Mouse (Mus musculus) naive thymus-derived CD4-positive, alpha-beta T cell, adult 2 months (primary cell): ENCODE measurements around the gene Frmd4b.

ENCODE experiments used
- DNase-seq: peaks from one replicate; pipeline ENCODE4 v3.0.0-alpha.2; 2011; ENCODE audit warnings: low read depth

Gene Frmd4b

GRCm38 (mm10) chr6:97315311-97315710 is 302.0 kb downstream of the Frmd4b start:
- DNase-seq: no peak

DNA sequence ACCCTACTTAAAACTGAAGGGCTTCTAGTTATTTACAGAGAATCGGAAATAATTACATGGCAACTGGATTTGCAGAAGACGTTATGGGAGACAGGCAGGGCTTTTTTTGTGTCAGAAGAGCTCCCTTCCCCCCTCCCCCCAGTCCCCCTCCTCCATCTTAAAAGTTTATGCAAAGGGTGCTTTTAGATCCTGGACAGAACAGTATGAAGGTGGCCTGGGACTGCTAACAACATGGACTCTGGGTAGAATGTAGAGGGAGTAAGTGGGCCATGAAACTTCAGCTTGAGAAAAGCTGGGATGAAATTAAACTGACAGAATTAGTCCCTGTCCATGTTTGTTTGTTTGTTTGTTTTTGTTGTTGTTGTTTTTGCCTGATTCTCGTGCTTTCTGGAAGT is 304.8 kb downstream of the Frmd4b start:
- DNase-seq: no peak

GRCm38 (mm10) chr6:97311599-97312544 is 305.5 kb downstream of the Frmd4b start:
- DNase-seq: peak; percentile 72

DNA sequence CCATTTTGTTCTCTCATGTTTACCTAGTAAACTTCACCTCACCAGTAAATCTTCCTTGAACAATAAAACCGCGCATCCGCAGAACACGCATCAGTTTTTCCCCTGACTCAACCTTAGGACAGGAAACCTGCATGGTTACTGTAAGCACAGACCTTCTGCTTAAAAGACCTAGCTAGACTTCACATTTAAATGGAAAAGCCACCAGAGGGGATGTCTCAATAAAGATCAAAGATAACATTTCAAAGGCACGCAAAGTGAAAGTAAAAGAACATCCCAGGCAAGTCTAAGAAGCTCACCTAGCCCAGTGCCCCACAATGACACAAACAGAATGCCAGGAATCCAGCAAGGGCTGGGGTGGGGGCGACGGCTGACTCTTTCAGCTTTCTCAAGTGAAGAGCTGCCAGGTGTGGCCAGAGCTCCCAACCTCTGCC is 306.4 kb downstream of the Frmd4b start:
- peak; percentile 87 for DNase-seq

- no peak for DNase-seq
Observed at GRCm38 (mm10) chr6:97309161-97309560, 308.2 kb downstream of the Frmd4b start.

DNA sequence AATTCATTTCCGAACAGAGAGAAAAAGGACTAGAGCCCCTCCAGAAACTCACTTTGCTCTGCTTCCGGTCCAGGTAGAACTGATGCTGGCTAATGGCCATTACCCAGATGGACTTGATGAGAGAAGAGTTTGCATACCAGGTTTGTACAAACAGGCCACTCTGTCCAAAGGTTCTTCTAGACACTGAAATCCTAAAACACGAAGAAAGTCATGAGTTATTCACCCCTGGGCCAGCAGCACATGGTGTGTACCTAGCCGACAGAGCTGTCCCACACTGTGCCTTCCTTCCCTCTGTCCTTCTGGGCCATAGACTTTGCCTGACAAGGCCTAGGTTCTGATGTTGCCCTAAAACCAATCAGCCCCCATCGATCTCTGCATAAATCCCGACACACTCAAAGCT is 308.8 kb downstream of the Frmd4b start:
- DNase-seq: no peak

DNA sequence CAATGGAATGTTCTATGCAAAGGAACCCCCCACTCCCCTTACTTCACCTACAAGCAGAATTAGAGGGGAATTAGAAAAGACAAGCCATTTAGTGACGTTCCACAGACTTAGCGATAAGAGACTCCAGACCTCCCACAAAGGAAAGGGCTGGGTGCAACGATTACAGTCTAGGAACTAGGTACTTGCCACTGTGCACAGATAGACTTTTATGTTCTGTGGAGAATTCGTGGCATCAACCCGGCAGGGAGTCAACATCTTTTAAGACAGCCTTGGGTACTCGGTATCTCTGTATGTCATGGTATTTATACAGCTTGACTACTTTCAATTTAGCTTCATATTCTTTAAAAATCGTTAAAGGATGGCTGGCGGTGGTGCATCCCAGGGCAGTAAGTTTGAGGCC is 310.1 kb downstream of the Frmd4b start:
- DNase-seq: no peak

GRCm38 (mm10) chr6:97306351-97306750 is 311.0 kb downstream of the Frmd4b start:
- no peak for DNase-seq

DNA sequence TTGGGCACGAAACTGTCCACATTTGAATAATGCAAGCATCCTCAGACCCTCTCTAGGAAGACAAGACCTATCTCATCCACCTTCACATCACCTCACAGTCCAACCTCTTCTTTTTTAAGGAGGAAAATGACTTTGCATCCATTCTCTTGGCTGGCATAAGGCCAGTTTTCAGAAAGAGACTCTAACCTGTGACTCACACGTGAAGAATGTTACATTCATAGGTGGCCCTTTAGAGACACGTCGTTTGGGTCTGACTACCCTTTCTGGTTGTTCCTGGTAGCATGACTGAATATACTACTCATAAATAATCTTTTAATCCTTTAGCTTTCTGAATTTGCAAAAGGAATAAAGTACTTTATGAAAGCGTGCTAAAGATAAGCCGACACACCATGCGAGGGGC is 311.9 kb downstream of the Frmd4b start:
- no peak for DNase-seq

DNA sequence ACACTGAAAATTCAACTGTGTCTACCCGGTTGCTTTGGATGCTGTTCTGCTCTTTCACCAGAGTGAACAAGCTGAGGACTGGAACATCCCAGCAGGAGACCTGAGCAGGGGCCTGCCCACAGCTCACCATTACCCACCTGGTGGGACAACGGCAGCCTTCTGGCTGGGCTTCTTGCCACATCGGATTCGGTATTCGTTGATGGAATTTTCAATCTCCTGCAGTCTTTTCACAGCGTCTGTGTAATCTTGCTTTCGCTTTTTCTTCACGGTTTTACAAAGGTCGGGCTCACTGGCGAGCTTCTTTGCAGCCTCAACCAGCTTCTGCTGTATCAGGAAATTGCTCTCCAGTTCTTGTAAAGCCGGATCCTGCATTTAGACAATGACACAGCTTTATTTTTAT is 312.3 kb downstream of the Frmd4b start:
- DNase-seq: no peak

GRCm38 (mm10) chr6:97303277-97304109 is 313.8 kb downstream of the Frmd4b start:
- DNase-seq: no peak

- no peak for DNase-seq
Observed at GRCm38 (mm10) chr6:97302303-97302702, 315.0 kb downstream of the Frmd4b start.

- DNase-seq: no peak
Observed at GRCm38 (mm10) chr6:97300659-97301058, 316.7 kb downstream of the Frmd4b start.

- DNase-seq: no peak
Observed at GRCm38 (mm10) chr6:97300180-97300579, 317.2 kb downstream of the Frmd4b start.

DNA sequence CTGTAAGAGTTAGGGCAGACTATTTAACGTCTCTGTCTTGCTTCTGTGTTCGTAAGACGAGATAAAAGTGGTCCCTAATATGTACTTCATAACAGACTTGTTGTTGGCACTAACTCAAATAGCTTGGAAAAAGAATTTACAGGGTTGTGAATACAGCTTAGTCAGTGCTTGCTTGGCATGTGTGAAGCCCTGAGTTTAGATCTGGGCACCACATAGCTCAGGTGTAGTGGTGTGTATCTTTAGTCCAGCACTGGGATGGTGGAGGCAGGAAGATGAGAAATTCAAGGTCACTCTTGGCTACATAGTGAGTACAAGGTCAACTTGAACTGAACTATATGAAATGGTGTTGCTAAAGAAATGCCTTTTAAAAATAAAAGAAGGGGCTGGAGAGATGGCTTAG is 320.2 kb downstream of the Frmd4b start:
- DNase-seq: no peak

DNA sequence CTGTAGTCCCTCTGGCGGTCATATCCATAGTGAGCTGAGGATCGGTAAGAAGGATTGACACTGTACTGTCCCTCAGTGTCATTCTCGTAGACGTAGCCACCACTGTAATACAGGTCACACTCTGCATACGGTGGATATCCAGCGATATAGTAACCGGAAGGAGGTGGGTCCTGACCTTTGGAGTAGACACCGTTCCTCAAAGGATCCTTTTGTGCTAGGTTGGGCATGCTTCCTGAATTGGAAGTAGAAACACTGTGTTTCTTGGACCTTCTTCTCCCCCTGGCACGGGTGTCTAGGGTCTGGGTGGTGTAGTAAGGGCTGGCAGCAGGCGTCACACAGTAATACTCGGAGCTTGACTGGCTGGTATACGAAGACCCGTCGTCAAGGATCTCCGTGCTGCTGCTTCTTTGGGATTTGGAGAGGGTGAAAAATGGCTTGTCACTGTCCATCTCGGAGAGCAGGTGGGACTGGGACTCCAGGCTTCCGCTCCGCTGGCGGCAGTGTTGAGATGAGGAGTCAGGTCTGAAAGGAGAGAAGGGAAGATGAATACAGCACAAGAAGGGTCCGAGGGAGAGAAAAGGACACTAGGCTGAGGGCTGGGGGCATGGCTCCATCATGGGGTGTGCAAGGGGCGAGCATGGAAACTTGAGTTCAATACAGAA is 321.3 kb downstream of the Frmd4b start:
- DNase-seq: no peak

GRCm38 (mm10) chr6:97295416-97295815 is 321.9 kb downstream of the Frmd4b start:
- DNase-seq: no peak

- DNase-seq: peak; percentile 73
Observed at GRCm38 (mm10) chr6:97293667-97294569, 323.4 kb downstream of the Frmd4b start.

- DNase-seq: no peak
Observed at GRCm38 (mm10) chr6:97292894-97293293, 324.4 kb downstream of the Frmd4b start.

GRCm38 (mm10) chr6:97292096-97292495 is 325.2 kb downstream of the Frmd4b start:
- no peak for DNase-seq

DNA sequence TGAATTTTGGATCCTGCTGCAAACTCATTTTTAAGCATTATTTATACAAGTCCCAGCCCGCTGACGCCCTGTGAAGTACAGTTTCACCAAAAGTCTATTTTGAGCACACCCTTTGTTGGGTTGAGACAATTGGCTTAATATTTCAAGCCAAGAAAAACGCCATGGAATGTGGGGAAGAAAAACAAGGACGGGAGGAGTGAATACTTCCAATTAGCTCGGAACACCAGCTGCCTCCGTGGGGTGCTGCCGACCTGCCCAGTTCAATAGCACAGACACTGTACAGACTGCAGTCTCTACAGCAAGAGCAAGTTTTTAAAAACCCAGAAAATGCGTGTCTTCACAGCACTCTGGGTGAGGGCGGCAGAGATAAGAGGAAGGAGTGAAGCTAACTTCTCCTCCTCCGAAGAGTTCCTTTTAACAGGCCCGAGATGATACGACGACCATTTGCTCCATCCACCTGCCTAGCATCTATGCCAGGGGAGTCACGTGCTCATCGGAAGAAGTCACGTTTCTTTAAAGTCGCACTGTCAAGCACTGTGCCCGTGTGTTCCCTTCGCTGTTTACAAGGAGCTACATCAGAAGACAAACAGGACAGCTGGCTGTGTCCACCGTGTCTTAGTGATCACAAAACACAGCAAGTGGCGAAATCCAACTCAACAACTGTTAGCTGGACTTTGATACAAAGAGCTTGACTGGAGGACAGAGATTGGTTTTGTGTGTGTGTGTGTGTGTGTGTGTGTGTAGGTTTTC is 326.0 kb downstream of the Frmd4b start:
- DNase-seq: no peak
